Mouse (Mus musculus) limb, embryonic 12.5 days (tissue): ENCODE results near the gene Arnt. TPM values are rescaled to one million over a fixed set of nuclear protein-coding genes. Genes with fewer than 3 reads are reported as not detected.
"Not testable (repeated sequence)": the region's sequence is repeated elsewhere in the genome, so short reads cannot be mapped to it uniquely, and the experiment has no call there.

Experiments
- ATAC-seq: fragments of 200-750 bp; cut with Nextera tagmentation; 2 replicates; pipeline ENCODE4 v1.8.0; 2017; ENCODE audit warnings: low read depth, moderate TSS enrichment; ENCODE audit not compliant: insufficient number of reproducible peaks, insufficient read depth, low FRiP score, low TSS enrichment
- H3K27ac ChIP-seq: fragments of 300-500 bp; sonication (generic); 2 replicates; pipeline ENCODE4 v1.5.1; 2016; ENCODE audit warnings: mild to moderate bottlenecking, moderate library complexity
- H3K27me3 ChIP-seq: fragments of 300-500 bp; sonication (generic); 2 replicates; pipeline ENCODE4 v1.6.1; 2016; ENCODE audit warnings: mild to moderate bottlenecking, moderate library complexity
- H3K36me3 ChIP-seq: fragments of 300-500 bp; sonication (generic); 2 replicates; pipeline ENCODE4 v1.6.1; 2016; ENCODE audit warnings: mild to moderate bottlenecking, moderate library complexity
- H3K4me1 ChIP-seq: fragments of 300-500 bp; sonication (generic); replicated peaks from 2 replicates; pipeline ENCODE4 v1.6.1; 2016
- H3K4me2 ChIP-seq: fragments of 300-500 bp; sonication (generic); 2 replicates; pipeline ENCODE4 v1.6.1; 2016; ENCODE audit warnings: mild to moderate bottlenecking, moderate library complexity
- H3K4me3 ChIP-seq: fragments of 300-500 bp; sonication (generic); replicated peaks from 2 replicates; pipeline ENCODE4 v1.5.1; 2016; ENCODE audit warnings: mild to moderate bottlenecking
- H3K9ac ChIP-seq: fragments of 300-500 bp; sonication (generic); replicated peaks from 2 replicates; pipeline ENCODE4 v1.6.1; 2016; ENCODE audit warnings: mild to moderate bottlenecking, moderate library complexity
- H3K9me3 ChIP-seq: fragments of 300-500 bp; sonication (generic); 2 replicates; pipeline ENCODE4 v1.6.1; 2016; ENCODE audit warnings: mild to moderate bottlenecking, moderate library complexity
- WGBS: fragments of 180-500 bp; shearing (Covaris S2); methylation state at CpG from one replicate; pipeline ENCODE4 v1.1.7; 2016; 5-methylcytosine and 5-hydroxymethylcytosine counted together
- polyA plus RNA-seq: library from polyadenylated mRNA; unstranded; fragments of >200 nt; fragmentation: Nextera tagmentation; extraction: Ambion mirVana; gene quantifications from 2 replicates; pipeline ENCODE4 v1.2.1, GENCODE M21; 2016

Gene Arnt
- polyA plus RNA-seq, 1 experiment from 2014 or later: 49.4 TPM

DNA sequence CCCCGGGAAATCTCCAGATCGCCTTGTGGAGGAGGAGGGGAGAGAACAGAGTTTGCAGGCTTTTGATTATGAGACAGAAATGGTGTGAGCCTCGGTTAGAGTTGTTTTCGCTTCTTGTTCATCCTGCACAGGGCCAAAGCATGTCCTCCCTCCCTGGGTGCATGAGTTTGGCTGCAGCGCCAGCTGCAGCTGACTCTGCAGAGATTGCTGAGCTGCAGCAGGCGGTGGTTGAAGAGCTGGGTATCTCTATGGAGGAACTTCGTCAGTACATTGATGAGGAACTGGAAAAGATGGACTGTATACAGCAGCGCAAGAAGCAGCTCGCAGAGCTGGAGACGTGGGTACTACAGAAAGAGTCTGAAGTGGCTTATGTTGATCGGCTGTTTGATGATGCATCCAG lies 5.8 kb upstream of the Arnt start:
- 0 out of 2 replicates have a peak, but pooled peaks cover 11% of the 10 kb centered on the region for H3K9me3 ChIP-seq
- not testable (repeated sequence) for H3K36me3 ChIP-seq, H3K4me1 ChIP-seq, H3K27me3 ChIP-seq, H3K4me3 ChIP-seq, H3K27ac ChIP-seq, H3K4me2 ChIP-seq, H3K9ac ChIP-seq, ATAC-seq
- 81% methylated on average over 5 of the region's 11 CpGs for WGBS

DNA sequence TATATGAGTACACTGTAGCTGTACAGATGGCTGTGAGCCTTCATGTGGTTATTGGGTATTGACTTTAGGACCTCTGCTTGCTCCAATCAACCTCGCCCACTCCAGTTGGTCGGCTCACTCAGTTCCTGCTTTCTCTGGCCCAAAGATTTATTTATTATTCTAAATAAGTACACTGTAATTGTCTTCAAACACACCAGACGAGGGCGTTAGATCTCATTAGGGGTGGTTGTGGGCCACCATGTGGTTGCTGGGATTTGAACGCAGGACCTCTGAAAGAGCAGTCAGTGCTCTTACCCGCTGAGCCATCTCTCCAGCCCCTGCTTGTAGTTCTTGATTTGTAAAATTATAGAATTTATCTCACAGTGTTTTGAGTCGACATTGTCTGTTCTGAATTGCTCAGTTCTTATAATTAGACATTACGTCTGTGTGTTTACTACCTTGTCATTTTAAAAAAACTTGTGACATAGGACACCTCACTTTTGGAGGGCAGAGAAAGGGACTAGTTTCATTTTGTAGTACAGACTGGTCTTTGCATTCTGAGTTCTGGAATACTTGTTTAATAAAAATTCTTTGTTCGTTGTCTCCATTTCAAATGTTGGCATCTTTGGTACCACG lies 780 bp upstream of the Arnt start:
- no peak overlapping the region for H3K9ac ChIP-seq
- H3K4me3 ChIP-seq: peak overlapping the region; percentile 81
- H3K36me3 ChIP-seq: peaks cover 19% of the 10 kb centered on the region
- no peak for ATAC-seq
- H3K27me3 ChIP-seq: no peaks in the 10 kb centered on the region
- H3K9me3 ChIP-seq: no peaks in the 10 kb centered on the region
- H3K4me1 ChIP-seq: peaks cover 5% of the 10 kb centered on the region; the same call in 1 of the 2 replicates
- H3K4me2 ChIP-seq: peak overlapping the region; percentile 80
- WGBS: 78% methylated on average over 10 of the region's 10 CpGs
- 0 out of 2 replicates have a peak overlapping the region, but pooled peaks have one; percentile 85 for H3K27ac ChIP-seq

DNA sequence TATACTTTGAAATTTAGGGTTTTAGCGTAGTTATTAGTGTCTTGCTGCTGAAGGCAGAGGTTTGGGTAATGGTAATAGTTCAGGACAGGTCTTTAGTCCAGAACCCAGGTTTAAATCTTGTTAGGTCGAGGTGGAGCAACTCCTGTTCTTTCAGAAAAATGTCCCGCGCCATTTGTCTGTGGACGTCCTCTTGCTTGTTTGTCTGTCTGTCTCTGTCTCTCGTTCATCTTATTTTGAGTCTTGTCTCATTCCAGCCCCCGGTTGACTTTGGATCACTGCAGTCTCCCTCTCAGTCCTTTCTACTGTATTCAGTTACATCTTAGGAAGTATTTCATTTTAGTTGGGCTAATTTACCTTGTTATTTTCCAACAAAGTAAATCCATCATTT lies 789 bp downstream of the Arnt start:
- Histone ChIP-seq H3K27ac (no peak overlapping the region; the same call in 1 of the 2 replicates), H3K36me3 (peaks cover 30% of the 10 kb centered on the region), H3K4me2 (peak overlapping the region; percentile 80), H3K9me3 (no peaks in the 10 kb centered on the region), H3K27me3 (no peaks in the 10 kb centered on the region), H3K9ac (peak overlapping the region; percentile 83), H3K4me1 (peaks cover 5% of the 10 kb centered on the region; the same call in 1 of the 2 replicates), H3K4me3 (peak overlapping the region; percentile 81)
- ATAC-seq: no peak
- WGBS: 4% methylated on average over 7 of the region's 7 CpGs

DNA sequence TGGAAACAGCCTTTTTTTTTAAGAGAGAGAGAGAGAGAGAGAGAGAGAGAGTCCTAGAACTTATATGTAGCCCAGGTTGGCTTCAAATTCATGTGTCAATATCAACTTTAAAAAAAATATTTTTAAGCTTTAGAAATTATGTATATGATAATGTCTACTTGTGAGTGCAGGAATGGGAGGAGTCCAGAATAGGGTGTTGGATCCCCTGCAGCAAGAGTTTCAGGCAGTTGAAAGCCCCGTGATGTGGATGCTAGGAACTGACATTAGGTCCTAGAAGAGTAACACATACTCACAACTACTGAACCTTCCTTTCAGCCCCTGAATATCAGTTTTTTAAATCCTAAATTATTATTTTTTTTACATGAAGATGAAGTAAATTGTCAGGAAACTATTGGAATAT lies 1.4 kb downstream of the Arnt start:
- Histone ChIP-seq H3K4me2 (peak overlapping the region; percentile 80), H3K36me3 (peaks cover 33% of the 10 kb centered on the region), H3K9me3 (no peaks in the 10 kb centered on the region), H3K27me3 (no peaks in the 10 kb centered on the region), H3K4me3 (no peak overlapping the region; the same call in 1 of the 2 replicates), H3K9ac (no peak overlapping the region), H3K27ac (no peak overlapping the region), H3K4me1 (peaks cover 5% of the 10 kb centered on the region; the same call in 1 of the 2 replicates)
- no peak for ATAC-seq
- 64% methylated on average over 1 of the region's 1 CpGs for WGBS

DNA sequence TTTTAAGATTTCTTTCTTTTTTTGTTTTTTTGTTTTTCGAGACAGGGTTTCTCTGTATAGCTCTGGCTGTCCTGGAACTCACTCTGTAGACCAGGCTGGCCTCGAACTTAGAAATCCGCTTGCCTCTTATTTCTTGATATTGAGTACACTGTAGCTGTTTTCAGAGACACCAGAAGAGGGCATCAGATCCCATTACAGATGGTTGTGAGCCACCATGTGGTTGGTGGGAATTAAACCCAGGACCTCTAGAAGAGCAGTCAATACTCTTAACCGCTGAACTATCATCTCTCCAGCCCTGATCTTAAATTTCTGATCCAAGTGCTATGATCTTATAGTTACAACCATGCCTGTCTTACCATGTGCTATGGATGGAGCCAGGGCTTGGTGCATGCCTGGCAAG lies 4.4 kb downstream of the Arnt start:
- H3K36me3 ChIP-seq: peaks cover 33% of the 10 kb centered on the region
- not testable (repeated sequence) for H3K4me3 ChIP-seq, H3K9me3 ChIP-seq, H3K4me1 ChIP-seq, H3K27ac ChIP-seq, H3K4me2 ChIP-seq, ATAC-seq, H3K9ac ChIP-seq, H3K27me3 ChIP-seq
- WGBS: 98% methylated on average over 4 of the region's 4 CpGs

DNA sequence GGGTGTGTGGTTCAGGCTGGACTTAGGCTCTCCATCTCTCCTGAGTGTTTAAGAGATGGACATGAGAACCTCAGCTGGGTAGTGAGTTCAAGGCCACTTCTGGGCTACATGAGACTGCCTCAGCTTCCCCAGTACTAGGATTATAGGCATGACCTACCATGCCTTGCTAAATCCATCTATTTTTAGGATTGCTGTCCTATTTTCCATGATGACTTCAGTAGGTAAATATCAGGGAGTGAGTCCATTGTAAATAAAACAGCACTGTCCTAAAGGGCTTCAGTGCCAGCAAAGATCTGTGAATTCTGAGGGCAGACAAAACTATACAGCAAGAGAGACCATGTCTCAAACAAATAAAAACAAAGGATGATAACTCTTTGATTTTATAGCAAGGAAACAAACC lies 5.5 kb downstream of the Arnt start:
- Histone ChIP-seq H3K36me3 (peaks cover 33% of the 10 kb centered on the region), H3K4me1 (peaks cover 5% of the 10 kb centered on the region; the same call in 1 of the 2 replicates), H3K4me3 (no peak overlapping the region), H3K9me3 (no peaks in the 10 kb centered on the region), H3K27me3 (no peaks in the 10 kb centered on the region), H3K27ac (no peak overlapping the region), H3K9ac (no peak overlapping the region), H3K4me2 (no peak overlapping the region)
- no peak for ATAC-seq

DNA sequence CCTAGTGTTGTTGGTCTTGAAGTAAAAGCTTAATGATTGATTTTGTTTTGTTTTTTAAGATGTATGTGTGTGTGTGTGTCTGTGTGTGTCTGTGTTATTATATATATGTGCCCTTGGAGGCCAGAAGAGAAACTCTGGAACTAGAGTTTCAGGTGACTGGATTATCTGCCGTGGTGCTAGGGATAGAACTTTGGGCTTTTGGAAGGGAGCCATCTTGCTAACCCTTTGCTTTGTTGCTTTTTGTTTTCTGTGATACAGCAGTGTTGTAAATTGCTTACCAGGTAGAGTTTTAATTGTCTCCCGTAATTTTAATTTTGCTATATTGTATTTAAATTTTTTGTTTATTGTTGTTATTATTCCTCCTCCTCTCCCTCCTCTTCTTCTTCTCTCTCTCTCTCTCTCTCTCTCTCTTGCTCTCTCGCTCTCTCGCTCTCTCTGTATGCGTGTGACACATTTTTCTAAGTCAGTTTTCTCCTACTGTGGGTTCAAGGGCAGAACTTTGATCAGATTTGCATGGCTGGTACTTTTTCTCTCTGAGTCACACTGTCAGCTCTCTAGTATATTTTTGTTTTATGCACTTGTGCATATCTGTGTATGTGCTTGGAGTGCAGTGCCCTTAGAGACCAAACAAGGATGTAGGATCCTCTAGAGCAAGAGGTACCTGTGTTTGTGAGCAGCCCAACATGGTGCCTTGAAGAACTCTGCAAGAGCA lies 8.4 kb downstream of the Arnt start:
- H3K4me3 ChIP-seq: no peak overlapping the region
- no peaks in the 10 kb centered on the region for H3K27me3 ChIP-seq
- ATAC-seq: no peak
- peaks cover 21% of the 10 kb centered on the region for H3K36me3 ChIP-seq
- H3K4me1 ChIP-seq: peaks cover 7% of the 10 kb centered on the region
- no peaks in the 10 kb centered on the region for H3K9me3 ChIP-seq
- no peak overlapping the region for H3K27ac ChIP-seq
- no peak overlapping the region for H3K9ac ChIP-seq
- 91% methylated on average over 5 of the region's 5 CpGs for WGBS
- H3K4me2 ChIP-seq: no peak overlapping the region

DNA sequence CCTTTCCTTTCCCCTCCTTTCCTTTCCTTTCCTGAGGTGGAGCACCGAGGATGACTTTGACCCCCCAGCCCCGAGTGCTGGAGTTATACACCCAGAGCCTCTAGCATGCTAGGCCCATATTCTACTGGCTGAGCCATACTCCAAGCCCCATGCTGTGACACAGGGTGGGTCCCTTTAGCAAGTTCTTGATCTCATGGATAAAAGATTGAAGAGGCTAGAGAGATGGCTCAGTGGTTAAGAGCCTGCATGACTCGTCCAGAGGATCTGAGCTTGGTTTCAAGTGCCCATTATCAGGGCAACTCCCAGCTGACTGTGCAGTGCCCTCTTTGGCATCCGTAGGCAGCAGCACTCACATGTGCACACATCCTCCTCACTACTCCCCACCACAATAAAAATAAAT lies 11.1 kb downstream of the Arnt start:
- H3K9me3 ChIP-seq: no peaks in the 10 kb centered on the region
- WGBS: 84% methylated on average over 4 of the region's 4 CpGs
- ATAC-seq: no peak
- H3K4me2 ChIP-seq: no peak overlapping the region
- peaks cover 7% of the 10 kb centered on the region for H3K4me1 ChIP-seq
- no peak overlapping the region for H3K9ac ChIP-seq
- no peaks in the 10 kb centered on the region for H3K27me3 ChIP-seq
- no peak overlapping the region for H3K27ac ChIP-seq
- no peak overlapping the region for H3K4me3 ChIP-seq
- H3K36me3 ChIP-seq: peaks cover 10% of the 10 kb centered on the region

DNA sequence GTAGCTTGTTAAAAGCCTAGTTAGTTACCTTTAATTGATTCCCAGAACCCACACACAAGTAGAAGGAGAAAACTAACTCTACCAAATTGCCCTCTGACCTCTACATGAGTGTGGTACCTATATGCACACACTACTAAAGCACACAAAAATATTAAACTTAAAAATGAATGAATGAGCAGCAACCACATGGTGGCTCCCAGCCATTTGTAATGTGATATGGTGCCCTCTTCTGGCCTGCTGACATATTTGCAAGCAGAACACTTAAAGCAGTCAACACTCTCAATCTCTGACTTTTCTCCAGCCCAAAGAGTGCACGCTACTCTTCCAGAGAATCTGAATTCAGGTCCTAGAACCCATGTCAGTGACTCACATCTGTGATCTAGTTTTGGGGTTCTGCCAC lies 16.2 kb downstream of the Arnt start:
- peaks cover 50% of the 10 kb centered on the region for H3K36me3 ChIP-seq
- 72% methylated on average over 1 of the region's 1 CpGs for WGBS
- no peak for ATAC-seq

DNA sequence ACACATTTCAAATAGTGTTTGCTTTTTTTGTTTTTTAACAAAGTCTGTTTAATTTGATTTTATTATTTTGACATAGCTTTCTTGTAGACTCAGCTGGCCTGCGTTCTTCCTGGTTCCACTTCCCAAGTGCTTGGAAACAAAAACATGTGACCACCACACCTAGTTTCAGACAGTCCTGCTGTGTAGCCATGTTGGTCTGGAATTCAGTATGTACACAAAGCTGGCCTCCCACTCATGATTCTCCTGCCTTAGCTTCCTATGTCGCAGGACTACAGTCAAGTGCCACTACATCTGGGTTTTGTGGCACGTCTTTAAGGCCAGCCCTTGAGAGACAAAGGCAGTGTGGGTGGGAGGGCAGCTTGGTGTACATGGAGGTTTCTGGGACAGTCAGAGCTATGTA lies 16.7 kb downstream of the Arnt start:
- no peak overlapping the region for H3K4me3 ChIP-seq
- H3K4me2 ChIP-seq: no peak overlapping the region
- no peak for ATAC-seq
- H3K4me1 ChIP-seq: no peaks in the 10 kb centered on the region
- H3K9ac ChIP-seq: no peak overlapping the region
- H3K27me3 ChIP-seq: no peaks in the 10 kb centered on the region
- H3K27ac ChIP-seq: no peak overlapping the region
- H3K9me3 ChIP-seq: no peaks in the 10 kb centered on the region
- peaks cover 53% of the 10 kb centered on the region for H3K36me3 ChIP-seq
- 89% methylated on average over 3 of the region's 3 CpGs for WGBS

More for the DNA sequence above, 16.2 kb downstream of the Arnt start:
- H3K4me3 ChIP-seq: no peak overlapping the region
- no peak overlapping the region for H3K9ac ChIP-seq
- H3K27ac ChIP-seq: no peak overlapping the region
- no peaks in the 10 kb centered on the region for H3K27me3 ChIP-seq
- no peaks in the 10 kb centered on the region for H3K9me3 ChIP-seq
- peaks cover 5% of the 10 kb centered on the region for H3K4me1 ChIP-seq
- no peak overlapping the region for H3K4me2 ChIP-seq

DNA sequence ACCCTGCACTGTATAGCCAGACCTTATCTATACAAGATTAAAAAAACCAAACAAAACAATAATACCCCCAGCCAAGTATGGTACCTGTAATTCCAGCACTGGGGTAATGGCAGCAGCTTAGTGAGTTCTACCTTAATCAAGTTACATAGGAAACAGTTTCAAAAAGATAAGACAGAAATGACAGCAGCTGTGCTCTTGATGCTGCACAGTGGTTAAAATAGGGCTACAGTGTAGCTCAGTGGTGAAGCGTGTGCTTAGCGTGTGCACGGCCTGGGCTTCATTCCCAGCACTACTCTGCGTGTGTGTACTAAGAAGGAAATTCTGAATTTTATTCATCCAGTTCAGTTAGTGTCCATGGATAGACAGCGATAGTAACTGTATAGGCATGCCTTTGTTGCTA lies 22.2 kb downstream of the Arnt start:
- H3K4me3 ChIP-seq: no peak overlapping the region
- no peaks in the 10 kb centered on the region for H3K9me3 ChIP-seq
- peaks cover 54% of the 10 kb centered on the region for H3K36me3 ChIP-seq
- WGBS: 97% methylated on average over 5 of the region's 5 CpGs
- H3K4me1 ChIP-seq: no peaks in the 10 kb centered on the region
- no peaks in the 10 kb centered on the region for H3K27me3 ChIP-seq
- H3K9ac ChIP-seq: no peak overlapping the region
- no peak overlapping the region for H3K27ac ChIP-seq
- no peak overlapping the region for H3K4me2 ChIP-seq
- no peak for ATAC-seq

DNA sequence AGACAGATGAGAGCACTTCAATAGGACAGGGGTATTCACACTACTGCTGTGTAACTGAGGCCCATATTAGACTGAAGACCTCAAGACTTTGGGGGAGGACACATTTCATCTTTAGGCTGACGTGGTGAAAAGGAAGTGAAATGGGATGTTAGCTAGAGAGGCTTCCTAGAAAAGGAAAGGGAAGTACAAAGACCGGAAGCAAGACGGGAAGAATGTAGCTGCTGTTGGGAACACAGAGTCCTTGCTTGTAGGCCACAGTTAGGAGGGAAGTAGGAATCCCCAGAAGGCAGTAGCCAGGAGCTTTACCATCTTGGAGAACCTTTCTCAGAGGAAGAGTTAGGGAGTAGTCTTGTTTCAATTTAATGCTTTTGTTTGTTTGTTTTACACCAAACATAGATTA lies 23.6 kb downstream of the Arnt start:
- Histone ChIP-seq H3K4me2 (no peak overlapping the region), H3K4me1 (no peaks in the 10 kb centered on the region), H3K9me3 (no peaks in the 10 kb centered on the region), H3K36me3 (peaks cover 56% of the 10 kb centered on the region), H3K27ac (no peak overlapping the region), H3K9ac (no peak overlapping the region), H3K4me3 (no peak overlapping the region), H3K27me3 (no peaks in the 10 kb centered on the region)
- no peak for ATAC-seq
- WGBS: 86% methylated on average over 3 of the region's 3 CpGs
